Mouse (Mus musculus) T-cell, adult 2 months (primary cell): ENCODE measurements around the gene Ankrd52.

Experiments
- DNase-seq: peaks from one replicate; pipeline ENCODE4 v3.0.0; 2022; ENCODE audit warnings: low spot score

Ankrd52 gene

GRCm38 (mm10) chr10:128370021-128370420 lies 6.9 kb upstream of the Ankrd52 start:
- no peak for DNase-seq

GRCm38 (mm10) chr10:128370601-128371000 lies 6.3 kb upstream of the Ankrd52 start:
- DNase-seq = no peak

- no peak for DNase-seq
Measured at GRCm38 (mm10) chr10:128372142-128372541, 4.8 kb upstream of the Ankrd52 start.

GRCm38 (mm10) chr10:128372989-128373748 lies 3.7 kb upstream of the Ankrd52 start:
- no peak for DNase-seq

- DNase-seq = peak; percentile 37
Measured at GRCm38 (mm10) chr10:128374393-128374792, 2.5 kb upstream of the Ankrd52 start.

GRCm38 (mm10) chr10:128376099-128376454 lies 838 bp upstream of the Ankrd52 start:
- DNase-seq = no peak

- peak; percentile 38 for DNase-seq
Measured at GRCm38 (mm10) chr10:128377222-128377939, 466 bp downstream of the Ankrd52 start.

GRCm38 (mm10) chr10:128377940-128378448 lies 1.1 kb downstream of the Ankrd52 start:
- DNase-seq = no peak

- DNase-seq = no peak
Measured at GRCm38 (mm10) chr10:128378462-128378861, 1.5 kb downstream of the Ankrd52 start.

- DNase-seq = no peak
Measured at GRCm38 (mm10) chr10:128379260-128379659, 2.3 kb downstream of the Ankrd52 start.

GRCm38 (mm10) chr10:128380565-128380964 lies 3.6 kb downstream of the Ankrd52 start:
- DNase-seq = peak; percentile 28

GRCm38 (mm10) chr10:128382482-128382881 lies 5.6 kb downstream of the Ankrd52 start:
- no peak for DNase-seq

GRCm38 (mm10) chr10:128385902-128386301 lies 9.0 kb downstream of the Ankrd52 start:
- DNase-seq = no peak

- no peak for DNase-seq
Measured at GRCm38 (mm10) chr10:128388941-128389340, 12.0 kb downstream of the Ankrd52 start.

GRCm38 (mm10) chr10:128389570-128389969 lies 12.7 kb downstream of the Ankrd52 start:
- no peak for DNase-seq

- DNase-seq = no peak
Measured at GRCm38 (mm10) chr10:128390366-128390765, 13.5 kb downstream of the Ankrd52 start.

- DNase-seq = no peak
Measured at GRCm38 (mm10) chr10:128391850-128392249, 14.9 kb downstream of the Ankrd52 start.

GRCm38 (mm10) chr10:128396017-128396673 lies 19.2 kb downstream of the Ankrd52 start:
- DNase-seq = no peak

- no peak for DNase-seq
Measured at GRCm38 (mm10) chr10:128396716-128397264, 19.9 kb downstream of the Ankrd52 start.

GRCm38 (mm10) chr10:128397466-128397865 lies 20.6 kb downstream of the Ankrd52 start:
- no peak for DNase-seq

- no peak for DNase-seq
Measured at GRCm38 (mm10) chr10:128400338-128400737, 23.4 kb downstream of the Ankrd52 start.

GRCm38 (mm10) chr10:128401056-128401455 lies 24.1 kb downstream of the Ankrd52 start, which contains the start of gene Slc39a5:
Slc39a5 (minus strand) TSS chr10:128401229.
- no peak for DNase-seq
